Mouse (Mus musculus): ENCODE results near the gene 1700019N19Rik. TPM values are rescaled to one million over a fixed set of nuclear protein-coding genes. Genes with fewer than 3 reads are reported as not detected.

Gene 1700019N19Rik
- polyA plus RNA-seq, 1 experiment from 2014 or later: not detected

DNA sequence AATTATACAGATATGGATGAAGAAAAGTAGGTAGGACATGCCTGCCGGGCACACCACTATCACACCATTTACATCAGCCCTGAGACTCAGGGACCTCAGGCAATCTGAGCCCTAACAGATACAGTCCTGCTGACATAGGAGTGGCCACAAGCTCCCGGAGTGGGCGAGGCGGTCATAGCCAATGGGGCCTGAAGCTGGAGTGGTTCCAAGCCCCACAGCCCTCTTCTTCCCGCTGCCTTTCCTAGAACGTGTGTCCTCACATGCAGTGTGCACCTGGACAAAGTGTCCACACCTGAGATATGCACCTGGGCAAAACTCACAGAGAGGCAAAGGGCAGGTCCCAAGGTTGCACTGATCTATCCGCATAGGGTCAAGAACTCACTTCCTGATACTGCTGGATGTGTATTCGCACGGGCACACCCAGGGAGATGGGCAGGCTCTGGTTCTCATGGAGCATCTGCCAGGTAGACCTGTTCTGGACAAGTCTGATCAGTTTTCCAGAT, 46.7 kb downstream of the 1700019N19Rik start:
- no peak for ATAC-seq (ENCODE audit: low read depth)
- no peak overlapping the region for H3K4me2 ChIP-seq
- 90% methylated on average over 9 of the region's 9 CpGs for WGBS

DNA sequence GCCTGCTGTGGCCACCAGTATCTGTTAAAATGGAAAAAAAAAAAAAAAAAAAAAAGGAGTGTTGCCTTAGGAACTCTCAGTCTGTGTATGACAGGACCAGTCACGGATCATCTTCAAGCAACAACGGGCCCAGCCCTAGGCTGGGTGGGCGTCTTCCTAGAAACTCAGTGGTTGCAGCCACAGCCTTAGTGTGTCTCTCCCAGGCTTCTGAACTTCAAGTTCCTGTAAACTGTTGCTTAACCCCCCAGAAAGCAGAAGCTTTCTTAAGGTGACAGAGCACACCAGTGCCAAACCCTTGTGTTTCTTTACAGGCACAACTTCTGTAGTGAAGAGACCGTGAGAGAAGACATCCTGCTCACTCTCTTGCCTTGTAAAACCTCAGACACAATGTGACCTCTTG, 50.5 kb downstream of the 1700019N19Rik start:
- no peaks in the 10 kb centered on the region for H3K27me3 ChIP-seq
- no peak for ATAC-seq (ENCODE audit: low read depth)
- H3K27ac ChIP-seq (replicated peaks): no peak overlapping the region
- H3K4me3 ChIP-seq: no peak overlapping the region
- no peaks in the 10 kb centered on the region for H3K4me1 ChIP-seq (replicated peaks)
- no peak overlapping the region for H3K4me2 ChIP-seq
- WGBS: 34% methylated on average over 4 of the region's 4 CpGs
- no peak overlapping the region for H3K9ac ChIP-seq
- H3K9me3 ChIP-seq: no peaks in the 10 kb centered on the region
- H3K36me3 ChIP-seq: no peaks in the 10 kb centered on the region

More for the DNA sequence above, 46.7 kb downstream of the 1700019N19Rik start:
- Histone ChIP-seq H3K4me3 (no peak overlapping the region), H3K4me1 (replicated peaks) (no peaks in the 10 kb centered on the region), H3K27ac (replicated peaks) (no peak overlapping the region), H3K36me3 (no peaks in the 10 kb centered on the region), H3K9ac (no peak overlapping the region), H3K27me3 (no peaks in the 10 kb centered on the region), H3K9me3 (no peaks in the 10 kb centered on the region)

DNA sequence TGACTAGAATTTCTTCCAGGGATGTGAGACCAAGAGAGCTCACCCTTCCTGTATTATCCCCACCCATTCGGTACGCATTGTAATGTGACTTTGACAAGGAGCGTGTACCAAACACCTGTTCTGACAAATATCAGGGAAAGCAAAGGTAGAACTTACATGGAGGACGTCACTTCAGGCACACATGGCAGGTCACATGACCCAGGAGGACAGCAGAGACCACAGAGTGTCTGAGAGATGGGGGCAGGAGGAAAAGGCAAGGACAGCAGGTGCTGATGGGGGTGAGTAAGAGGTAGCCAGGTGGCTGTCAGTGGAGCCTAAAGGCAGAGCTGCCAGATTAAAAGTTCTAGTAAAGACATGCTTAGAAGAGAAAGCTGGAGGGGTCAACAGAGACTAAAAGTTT, 51.5 kb downstream of the 1700019N19Rik start:
- H3K36me3 ChIP-seq: no peaks in the 10 kb centered on the region
- no peak overlapping the region for H3K4me2 ChIP-seq
- H3K9me3 ChIP-seq: no peaks in the 10 kb centered on the region
- no peak overlapping the region for H3K4me3 ChIP-seq
- H3K9ac ChIP-seq: no peak overlapping the region
- no peak for ATAC-seq (ENCODE audit: low read depth)
- H3K27me3 ChIP-seq: no peaks in the 10 kb centered on the region
- no peak overlapping the region for H3K27ac ChIP-seq (replicated peaks)
- H3K4me1 ChIP-seq (replicated peaks): no peaks in the 10 kb centered on the region
- WGBS: 89% methylated on average over 4 of the region's 4 CpGs

DNA sequence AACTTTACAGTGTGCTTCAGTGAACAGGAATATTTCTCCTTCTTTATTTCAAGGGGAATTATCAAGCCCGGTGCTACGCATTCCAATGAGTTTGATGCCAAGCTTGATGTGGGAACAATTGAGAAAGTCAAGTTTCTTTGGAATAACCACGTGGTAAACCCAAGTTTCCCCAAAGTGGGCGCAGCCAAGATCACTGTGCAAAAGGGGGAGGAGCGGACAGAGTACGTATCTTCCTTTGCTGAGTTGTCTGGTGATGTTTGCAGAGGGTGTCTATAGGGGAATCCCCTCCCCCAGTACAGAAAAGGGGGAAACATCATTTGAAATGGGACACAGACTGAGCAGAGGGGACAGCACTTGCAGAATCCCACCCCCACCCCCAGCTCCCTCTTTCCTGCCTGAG, 53.2 kb downstream of the 1700019N19Rik start:
- no peak for ATAC-seq (ENCODE audit: low read depth)

DNA sequence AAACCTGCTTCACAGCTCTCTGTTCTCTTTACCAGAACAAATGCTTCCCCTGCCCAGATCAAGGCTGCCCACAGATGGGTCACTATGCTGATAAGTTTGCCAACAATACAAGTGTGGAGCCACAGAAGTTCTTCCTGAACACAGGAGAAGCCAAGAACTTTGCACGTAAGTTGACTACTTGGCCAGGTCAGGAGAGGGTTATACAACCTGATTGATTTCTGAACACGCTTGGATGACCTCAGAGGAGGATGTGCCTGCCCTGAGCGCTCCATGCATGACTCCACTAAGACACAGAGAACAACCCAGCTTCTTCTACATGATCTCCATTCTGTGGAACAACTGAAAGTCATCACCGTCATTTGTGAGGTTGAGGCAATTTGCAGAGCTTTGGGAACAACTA, 56.1 kb downstream of the 1700019N19Rik start:
- Histone ChIP-seq H3K4me2 (no peak overlapping the region), H3K27me3 (no peaks in the 10 kb centered on the region), H3K9ac (no peak overlapping the region), H3K4me3 (no peak overlapping the region), H3K36me3 (no peaks in the 10 kb centered on the region), H3K27ac (replicated peaks) (no peak overlapping the region), H3K4me1 (replicated peaks) (no peaks in the 10 kb centered on the region), H3K9me3 (no peaks in the 10 kb centered on the region)
- 85% methylated on average over 4 of the region's 4 CpGs for WGBS
- ATAC-seq (ENCODE audit: low read depth): no peak

More for the DNA sequence above, 53.2 kb downstream of the 1700019N19Rik start:
- H3K4me3 ChIP-seq: no peak overlapping the region
- no peaks in the 10 kb centered on the region for H3K4me1 ChIP-seq (replicated peaks)
- no peak overlapping the region for H3K4me2 ChIP-seq
- H3K9me3 ChIP-seq: no peaks in the 10 kb centered on the region
- no peak overlapping the region for H3K9ac ChIP-seq
- no peaks in the 10 kb centered on the region for H3K27me3 ChIP-seq
- no peaks in the 10 kb centered on the region for H3K36me3 ChIP-seq
- H3K27ac ChIP-seq (replicated peaks): no peak overlapping the region
- WGBS: 72% methylated on average over 6 of the region's 6 CpGs

Other genes with a start within 250 kb of the 1700019N19Rik start
- 0.33 and 1.2 TPM in 2 replicates for gene Pnlip, start 142.0 kb downstream of the 1700019N19Rik start, polyA plus RNA-seq (2015; fragmentation: Nextera tagmentation; extraction: Ambion mirVana)
- gene Pnliprp1, start 65.6 kb downstream of the 1700019N19Rik start, polyA plus RNA-seq (2015; fragmentation: Nextera tagmentation; extraction: Ambion mirVana): 0.40 TPM in 1 of 2 replicates, not detected in the other
- gene Pnliprp2, start 34.7 kb downstream of the 1700019N19Rik start, polyA plus RNA-seq (2015; fragmentation: Nextera tagmentation; extraction: Ambion mirVana): 0.15 TPM in 1 of 2 replicates, not detected in the other
- 0.65 and 0.82 TPM in 2 replicates for gene Eno4, start 149.0 kb upstream of the 1700019N19Rik start, polyA plus RNA-seq (2015; fragmentation: Nextera tagmentation; extraction: Ambion mirVana)
- 79.9 and 83.0 TPM in 2 replicates for gene Hspa12a, start 149.2 kb upstream of the 1700019N19Rik start, polyA plus RNA-seq (2015; fragmentation: Nextera tagmentation; extraction: Ambion mirVana)